Mouse (Mus musculus) c-Kit-positive CD71-negative TER-119-negative erythroid progenitor cells, embryonic 14.5 days (primary cell): ENCODE measurements at regions not wholly inside any gene's neighbourhood (a gene's known extent, or its start where the extent isn't known, plus 50 kb on each side); places are given as distances from the start of the nearest gene placed in this dataset.
"Not testable (repeated sequence)": the region's sequence is repeated elsewhere in the genome, so short reads cannot be mapped to it uniquely, and the experiment has no call there.

Experiments
- DNase-seq: peaks from one replicate; pipeline ENCODE4 v3.0.0-alpha.2; 2013; ENCODE audit warnings: low read depth

DNA sequence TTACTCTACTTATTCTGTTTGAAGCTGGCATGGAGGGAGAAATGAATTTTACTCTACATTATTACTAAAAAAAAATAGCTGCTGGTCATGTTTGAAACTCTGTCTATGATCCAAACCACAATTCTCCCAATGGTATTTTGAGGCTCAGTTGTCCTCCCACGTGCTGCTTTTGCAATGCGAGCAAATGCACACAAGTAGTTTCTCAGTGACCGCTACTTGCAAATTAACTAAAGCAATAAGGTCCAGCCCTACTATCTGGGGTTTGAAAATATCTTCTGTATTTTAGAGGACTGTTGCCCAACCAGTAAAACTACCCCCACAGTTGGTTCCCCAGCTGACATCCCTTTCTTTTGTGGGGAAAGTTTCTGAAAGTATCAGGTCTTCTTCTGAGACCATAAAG lies 276.0 kb downstream of the Cetn3 start:
- DNase-seq: no peak

DNA sequence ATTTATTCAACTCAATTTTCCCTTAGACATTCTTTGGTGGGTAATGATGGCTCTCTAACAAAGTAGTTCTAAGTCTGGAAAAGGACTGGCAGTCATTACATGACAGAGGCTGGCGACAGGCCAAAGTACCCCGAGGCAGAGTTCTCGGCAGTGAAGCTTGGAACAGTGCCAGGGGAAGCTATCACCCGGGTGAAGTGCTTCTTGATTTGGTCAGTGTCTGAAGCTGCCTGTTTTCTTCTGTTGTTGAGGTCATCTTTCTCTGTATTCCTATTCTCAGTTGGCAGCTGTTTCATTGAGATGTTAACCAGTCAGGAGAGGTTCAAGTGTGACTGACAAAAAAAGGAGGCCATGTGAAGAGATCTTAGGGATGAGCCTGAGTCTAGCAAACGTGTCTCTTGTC lies 276.6 kb downstream of the Cetn3 start:
- no peak for DNase-seq

DNA sequence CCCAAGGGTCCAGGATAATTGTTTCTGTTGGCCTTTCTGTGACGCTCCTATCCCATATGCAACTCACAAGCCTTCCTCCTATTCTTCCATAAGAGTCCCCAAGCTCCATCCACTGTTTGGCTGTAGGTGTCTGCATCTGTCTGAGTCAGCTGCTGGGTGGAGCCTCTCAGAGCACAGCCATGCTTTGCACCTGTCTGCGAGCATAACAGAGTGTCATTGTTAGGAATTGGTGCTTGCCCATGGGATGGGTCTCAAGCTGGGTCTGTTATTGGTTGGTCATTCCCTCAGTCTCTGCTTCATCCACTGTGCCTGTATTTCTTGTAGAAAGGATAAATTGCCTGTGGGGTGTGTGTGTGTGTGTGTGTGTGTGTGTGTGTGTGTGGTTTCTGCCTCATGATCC lies 281.0 kb downstream of the Cetn3 start:
- DNase-seq: not testable (repeated sequence)

DNA sequence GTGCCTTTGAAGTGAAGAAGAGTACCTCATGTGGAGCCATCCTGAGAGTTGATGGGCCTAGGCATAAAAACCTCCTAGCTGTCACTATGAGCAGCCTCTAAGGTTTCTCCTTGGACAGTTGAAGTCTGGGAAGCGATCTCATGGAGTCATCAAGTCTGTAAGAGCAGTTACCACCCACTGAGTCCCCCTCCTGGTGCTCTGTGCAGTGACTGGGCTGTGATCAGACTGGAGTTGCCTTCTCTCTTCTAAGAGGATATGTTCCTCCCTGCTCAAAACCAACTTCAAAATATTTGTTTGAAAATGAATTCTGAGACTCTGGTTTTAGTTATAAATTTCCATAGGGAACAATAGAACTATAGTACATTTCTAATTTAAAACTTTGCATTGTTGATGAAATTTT lies 283.3 kb downstream of the Cetn3 start:
- no peak for DNase-seq

DNA sequence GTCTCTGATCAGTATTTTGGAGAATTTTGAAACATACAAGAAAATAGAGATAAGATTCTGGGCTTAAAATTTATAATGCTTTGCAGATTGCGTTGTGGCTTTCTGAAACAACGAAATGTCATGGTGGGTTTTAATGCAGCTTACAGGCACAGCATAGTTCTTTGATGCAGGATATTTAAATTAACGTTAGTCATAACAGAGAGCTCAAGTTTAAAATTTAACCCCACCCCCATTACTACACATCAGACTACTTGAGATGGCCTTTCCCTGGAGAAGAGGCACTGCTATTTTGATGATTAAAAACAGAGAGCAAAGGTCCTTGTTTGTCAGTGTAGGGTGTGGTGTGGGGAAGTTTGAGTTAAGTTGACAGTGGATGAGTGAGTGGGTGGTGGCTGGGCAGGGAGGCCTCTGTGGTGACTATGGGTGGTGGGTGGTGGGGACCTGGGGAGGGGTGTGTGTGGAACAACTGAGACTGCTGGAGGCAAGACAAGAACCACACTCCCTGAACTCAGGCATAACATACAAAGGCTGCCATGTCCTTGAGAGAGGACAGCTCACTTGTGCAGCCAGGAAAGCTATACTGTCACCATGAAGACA lies 283.9 kb downstream of the Cetn3 start:
- no peak for DNase-seq

DNA sequence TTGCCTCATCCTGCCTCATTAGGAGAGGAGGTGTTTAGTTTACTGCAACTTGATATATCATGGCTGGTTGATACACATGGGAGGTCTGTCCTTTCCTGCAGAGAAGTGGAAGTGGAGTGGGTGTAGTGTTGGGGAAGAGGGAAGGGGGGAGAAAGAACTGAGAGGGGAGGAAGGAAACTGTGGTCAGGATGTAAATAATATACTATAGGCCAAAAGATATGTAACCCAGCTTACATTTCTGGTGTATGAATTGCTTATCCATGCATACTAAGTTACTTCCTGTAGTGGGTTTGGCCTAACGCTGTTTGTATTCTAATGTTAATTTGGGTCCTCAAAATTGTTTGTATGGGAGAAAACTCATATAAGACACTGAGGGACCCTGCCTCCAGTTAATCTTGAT lies 289.6 kb downstream of the Cetn3 start:
- no peak for DNase-seq

DNA sequence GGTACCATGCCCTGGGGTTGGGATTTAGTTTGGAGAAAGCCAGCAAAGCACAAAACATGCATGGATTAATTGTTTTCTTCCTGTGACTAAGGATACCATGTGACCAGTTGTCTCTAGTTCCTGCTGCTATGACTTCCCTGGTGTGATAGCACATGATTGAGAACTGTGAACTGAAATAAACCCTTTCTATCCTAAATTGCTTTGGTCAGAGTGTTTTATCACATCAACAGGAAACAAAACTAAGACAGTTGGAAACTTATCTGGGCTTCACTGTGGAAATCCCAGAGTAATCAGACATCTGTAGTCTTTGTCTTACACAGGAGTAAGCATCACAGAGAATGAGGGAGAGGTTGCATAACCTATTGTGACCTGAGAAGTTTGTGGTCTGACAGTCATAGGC lies 290.5 kb downstream of the Cetn3 start:
- no peak for DNase-seq

DNA sequence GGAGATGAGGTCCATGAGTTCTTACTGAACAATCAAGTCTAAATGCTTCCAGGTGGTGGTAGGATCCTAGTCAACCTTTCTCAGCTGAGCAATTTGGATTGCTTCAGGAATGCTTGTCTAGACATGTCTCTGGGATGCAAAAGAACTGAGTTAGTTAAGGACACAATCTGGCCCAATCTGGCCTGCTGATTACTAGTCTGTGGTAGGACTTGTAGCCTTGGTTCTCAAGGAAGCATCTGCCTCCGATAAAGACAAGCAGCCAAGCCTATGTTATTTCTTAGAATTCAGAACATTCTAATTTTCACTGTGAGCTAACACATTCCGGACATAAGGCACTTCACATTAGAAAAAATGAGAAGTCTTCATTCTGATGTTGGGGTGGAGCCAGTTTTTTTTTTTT lies 298.5 kb downstream of the Cetn3 start:
- DNase-seq: no peak

DNA sequence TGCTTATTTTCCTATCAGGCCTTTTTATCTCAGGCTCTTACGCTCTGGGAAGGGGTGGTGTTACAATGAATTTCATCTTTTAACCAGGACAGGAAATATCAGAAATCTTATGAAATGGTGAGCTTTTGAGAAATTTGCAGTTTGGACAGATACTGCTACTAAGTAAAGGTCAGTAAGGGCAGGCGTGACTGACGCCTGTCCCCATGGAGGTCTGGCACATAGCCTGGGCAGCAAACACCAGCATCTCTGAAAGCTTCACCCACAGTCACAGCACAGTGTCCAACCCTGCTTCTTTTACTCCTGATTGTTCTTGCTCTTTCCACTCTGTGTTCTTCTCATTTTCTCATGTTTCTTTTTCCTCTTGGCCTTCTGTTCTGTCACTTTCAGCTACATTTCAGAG lies 304.8 kb downstream of the Cetn3 start:
- no peak for DNase-seq

DNA sequence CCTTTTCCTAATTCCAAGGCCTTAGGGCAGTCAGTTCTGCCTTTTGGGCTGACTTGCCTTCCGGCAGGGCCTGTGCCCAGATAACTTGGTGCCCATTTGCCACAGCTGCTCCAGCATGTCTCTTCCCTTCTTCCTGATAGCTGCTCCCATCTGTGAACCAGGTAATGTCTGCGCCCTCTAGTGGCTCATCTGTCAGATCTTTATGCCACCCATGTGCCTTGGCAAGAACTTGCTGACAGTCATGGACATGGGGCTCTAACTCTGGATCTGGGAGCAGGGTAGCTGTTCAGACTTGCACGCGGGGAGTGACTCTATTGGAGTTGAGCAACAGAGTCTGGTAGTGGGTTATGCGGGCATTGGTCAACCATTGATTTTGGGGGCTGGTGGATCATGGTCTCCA lies 309.3 kb downstream of the Cetn3 start:
- no peak for DNase-seq

DNA sequence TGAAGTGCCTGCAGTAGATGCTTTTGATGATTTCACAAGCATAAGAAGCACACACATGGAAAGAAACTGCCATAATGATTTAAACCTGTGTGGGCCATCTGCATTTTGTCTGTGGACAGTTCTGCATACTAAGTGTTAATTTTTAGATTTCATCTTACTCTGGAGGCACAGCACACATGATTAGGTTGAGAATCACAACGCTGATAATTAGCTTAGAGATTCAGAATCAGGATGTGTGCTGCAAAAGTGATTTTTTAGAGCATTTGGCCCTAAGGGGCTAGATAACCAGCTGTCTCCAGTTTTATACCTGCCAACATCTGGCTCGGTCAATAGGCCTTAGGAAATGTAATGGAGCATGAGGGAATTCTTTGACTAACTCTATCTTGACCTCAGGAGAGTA lies 323.2 kb downstream of the Cetn3 start:
- DNase-seq: no peak

DNA sequence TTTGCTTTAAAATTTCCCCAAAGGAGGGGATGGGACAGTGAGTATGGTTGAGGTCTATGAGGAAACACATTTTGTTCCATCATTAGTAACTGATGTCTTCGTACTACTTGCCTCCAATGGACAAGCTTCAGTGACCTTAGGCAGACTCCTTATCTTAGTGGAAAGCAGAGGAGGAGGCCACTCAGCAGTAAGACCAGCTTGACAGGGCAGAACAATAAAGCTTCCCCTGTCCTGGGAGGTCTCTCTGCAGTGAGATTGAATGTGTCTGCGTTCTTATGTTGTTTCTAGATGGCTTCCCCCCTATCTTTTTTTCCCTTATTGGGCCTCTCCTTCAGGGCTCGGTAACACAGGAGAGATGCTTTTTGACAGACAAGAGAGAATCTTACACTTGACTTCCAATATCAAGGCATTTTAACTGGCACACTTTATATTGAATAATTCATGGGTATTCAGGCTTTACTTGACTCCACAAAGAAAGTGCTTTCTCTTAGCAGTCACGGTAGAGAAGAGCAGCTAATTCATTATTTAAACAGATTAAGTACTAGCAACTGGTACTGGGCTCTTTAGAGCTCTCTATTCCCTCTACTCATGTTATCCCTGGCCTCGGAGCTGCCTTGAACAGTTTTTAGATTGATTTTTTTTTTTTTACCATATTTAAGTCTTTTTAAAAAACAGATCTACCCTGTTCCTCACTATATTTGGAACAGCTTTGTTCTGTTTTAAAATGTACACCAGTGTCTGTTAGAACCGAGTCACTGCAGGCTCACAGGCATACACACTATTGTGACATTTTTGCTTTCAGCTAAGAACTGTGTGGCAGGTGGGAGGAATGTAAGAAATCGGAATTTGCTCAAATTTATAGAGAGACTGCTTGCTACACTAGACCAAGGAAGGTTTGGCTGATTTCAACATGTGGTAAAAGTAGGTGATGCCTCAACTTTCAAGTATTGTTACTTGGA lies 347.2 kb downstream of the Cetn3 start:
- DNase-seq: no peak
